Mouse (Mus musculus) ovary, postnatal 14 days (tissue): ENCODE results near the gene Fam177a.
"Not testable (repeated sequence)": the region's sequence is repeated elsewhere in the genome, so short reads cannot be mapped to it uniquely, and the experiment has no call there.

Source experiments
- DNase-seq: peaks from one replicate; pipeline ENCODE4 v3.0.0; 2022; ENCODE audit warnings: low spot score

Gene Fam177a

DNA sequence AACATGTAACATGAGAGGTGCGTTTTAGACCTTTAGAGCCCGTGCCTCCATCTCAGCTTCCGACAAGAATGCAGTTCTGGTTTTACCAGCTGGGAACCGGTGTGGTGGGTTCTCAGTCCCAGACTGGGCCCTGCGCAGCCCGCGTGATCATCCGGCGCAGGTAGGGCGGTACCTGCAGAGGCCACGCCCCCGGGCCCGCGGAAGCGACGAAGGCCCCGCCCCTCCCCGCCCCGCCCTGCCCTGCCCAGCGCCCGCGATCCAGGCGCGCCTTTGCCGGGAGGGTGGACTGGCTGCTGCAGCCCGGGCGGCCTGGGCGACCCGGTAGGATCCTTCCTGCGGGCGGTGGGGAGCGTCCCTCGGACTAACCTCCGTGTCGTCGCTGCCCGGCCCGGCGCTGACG, at the start of gene Fam177a:
Gene Fam177a, plus strand, starts transcription at position 228 of the 400 bp plus-strand sequence.
- not testable (repeated sequence) for DNase-seq

GRCm38 (mm10) chr12:55075296-55075695, 49.0 kb upstream of the Fam177a start:
- no peak for DNase-seq

DNA sequence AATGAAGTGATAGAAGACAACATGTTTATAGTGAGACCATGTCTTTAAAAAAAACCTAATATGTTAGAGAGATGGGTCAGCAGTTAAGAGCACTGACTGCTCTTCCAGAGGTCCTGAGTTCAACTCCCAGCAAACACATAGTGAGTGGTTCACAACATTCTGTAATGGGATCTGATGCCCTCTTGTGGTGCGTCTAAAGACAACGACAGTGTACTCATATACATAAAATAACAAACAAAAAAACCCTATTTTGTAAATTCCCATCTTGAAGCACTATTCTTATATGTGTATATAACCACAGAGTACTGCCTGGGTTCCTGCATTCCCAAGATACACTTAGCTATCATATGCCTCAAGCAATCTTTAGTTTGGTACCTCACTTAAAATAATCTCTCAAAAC, 45.6 kb upstream of the Fam177a start:
- not testable (repeated sequence) for DNase-seq

- DNase-seq = peak; percentile 87
Observed at GRCm38 (mm10) chr12:55079726-55080600, 44.3 kb upstream of the Fam177a start, which contains the start of the genes 2700097O09Rik and Srp54a. 2700097O09Rik (minus strand) TSS chr12:55080110. Srp54a (plus strand) TSS chr12:55080262.

GRCm38 (mm10) chr12:55080601-55080942, 43.7 kb upstream of the Fam177a start:
- DNase-seq = not testable (repeated sequence)

DNA sequence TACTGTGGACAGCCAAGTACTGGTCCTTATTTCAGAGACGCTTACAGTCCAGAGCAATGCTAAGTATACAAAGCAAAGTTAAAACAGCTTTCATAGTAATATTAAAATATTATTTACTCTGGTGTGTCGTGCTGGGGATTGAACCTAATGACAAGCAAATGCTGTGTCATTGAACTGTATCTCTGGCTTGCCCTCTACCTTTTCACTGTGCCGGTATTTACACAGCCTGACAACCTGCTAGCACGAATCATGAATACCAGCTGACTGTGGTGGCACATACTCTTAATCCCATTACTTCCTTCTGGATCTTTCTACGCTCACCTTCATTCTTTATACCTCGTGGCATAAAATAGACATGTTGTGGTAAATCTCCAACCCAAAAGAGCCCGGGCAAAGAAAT, 32.1 kb upstream of the Fam177a start:
- not testable (repeated sequence) for DNase-seq

DNA sequence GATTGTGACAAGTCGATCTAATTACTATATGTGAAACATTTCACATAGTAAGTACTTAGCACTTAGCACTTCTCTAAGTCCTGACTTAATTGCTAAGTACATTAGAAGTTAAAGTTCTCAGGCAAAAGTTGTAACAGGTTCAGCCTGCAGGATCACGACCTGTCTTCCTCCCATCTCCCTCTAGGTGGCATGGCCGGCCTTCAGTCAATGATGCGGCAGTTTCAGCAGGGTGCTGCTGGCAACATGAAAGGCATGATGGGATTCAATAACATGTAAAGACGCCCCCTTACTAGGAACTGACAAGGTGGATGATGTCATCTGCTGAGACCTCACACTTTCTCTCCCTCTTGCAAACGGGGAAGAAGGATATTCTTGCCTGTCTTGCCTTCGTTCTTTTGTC, 11.7 kb upstream of the Fam177a start:
- not testable (repeated sequence) for DNase-seq

DNA sequence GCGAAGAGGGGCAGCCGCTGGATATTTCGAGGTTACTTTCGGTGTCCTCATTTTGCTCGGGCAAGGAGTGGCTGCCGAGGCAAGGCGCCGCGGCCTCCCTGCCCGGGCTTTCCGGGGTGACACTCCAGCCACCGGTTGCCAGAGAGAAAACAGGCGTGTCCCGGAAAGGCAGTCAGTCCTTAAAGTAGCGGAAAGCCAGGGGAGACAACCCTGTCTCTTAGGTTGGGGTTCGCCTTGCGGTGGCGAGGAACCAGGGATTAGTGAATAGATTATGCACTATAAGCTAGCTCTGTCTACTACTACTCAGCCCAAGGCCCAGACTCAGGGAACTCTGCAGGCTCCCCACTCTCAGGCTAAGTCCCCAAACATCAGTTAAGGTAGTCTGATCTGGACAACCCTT, 462 bp downstream of the Fam177a start:
- DNase-seq = not testable (repeated sequence)

- DNase-seq = not testable (repeated sequence)
Observed at GRCm38 (mm10) chr12:55135540-55135939, 11.3 kb downstream of the Fam177a start.

DNA sequence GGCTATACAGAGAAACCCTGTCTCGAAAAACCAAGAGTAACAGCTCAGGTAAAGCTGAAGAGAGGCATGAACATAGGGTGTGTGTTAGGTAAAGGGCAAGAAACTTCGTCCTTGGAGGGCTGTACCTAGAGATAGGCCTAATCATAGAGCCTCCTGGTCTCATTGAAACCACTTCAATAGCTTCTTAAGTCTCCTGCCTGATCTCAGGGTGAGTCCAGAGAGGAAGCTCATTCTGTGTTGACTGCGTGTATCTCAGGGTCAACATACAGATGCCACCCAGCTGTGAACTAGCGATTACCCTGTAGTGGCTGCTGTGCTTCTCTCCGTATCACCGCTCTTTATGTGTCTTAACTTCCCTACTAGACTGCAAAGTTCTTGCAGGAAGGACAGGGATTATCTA, 13.6 kb downstream of the Fam177a start:
- not testable (repeated sequence) for DNase-seq

GRCm38 (mm10) chr12:55154559-55155448, 30.5 kb downstream of the Fam177a start, which contains the start of gene Srp54b:
Srp54b (plus strand) TSS chr12:55155104.
- DNase-seq = not testable (repeated sequence)

DNA sequence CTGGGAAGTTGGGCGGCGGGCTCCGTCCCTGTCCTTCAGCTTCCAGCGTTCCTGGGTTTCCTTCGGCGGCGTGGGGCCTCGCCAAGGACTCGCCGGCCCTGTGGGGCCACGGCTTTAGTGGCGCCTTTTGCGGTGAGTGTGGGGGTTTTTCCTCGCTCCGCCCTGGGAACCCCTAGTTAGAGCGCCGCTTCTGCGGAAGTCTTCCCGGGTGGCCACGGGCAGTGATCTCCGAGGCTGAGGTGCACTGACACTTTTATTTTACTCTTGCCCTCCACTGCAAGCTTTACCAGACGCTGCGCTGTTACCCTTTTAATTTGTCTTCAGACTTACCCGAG, 31.1 kb downstream of the Fam177a start:
- DNase-seq = not testable (repeated sequence)

- DNase-seq = not testable (repeated sequence)
Observed at GRCm38 (mm10) chr12:55167034-55167557, 42.8 kb downstream of the Fam177a start.

DNA sequence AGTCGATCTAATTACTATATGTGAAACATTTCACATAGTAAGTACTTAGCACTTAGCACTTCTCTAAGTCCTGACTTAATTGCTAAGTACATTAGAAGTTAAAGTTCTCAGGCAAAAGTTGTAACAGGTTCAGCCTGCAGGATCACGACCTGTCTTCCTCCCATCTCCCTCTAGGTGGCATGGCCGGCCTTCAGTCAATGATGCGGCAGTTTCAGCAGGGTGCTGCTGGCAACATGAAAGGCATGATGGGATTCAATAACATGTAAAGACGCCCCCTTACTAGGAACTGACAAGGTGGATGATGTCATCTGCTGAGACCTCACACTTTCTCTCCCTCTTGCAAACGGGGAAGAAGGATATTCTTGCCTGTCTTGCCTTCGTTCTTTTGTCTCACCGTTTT, 63.4 kb downstream of the Fam177a start:
- not testable (repeated sequence) for DNase-seq

DNA sequence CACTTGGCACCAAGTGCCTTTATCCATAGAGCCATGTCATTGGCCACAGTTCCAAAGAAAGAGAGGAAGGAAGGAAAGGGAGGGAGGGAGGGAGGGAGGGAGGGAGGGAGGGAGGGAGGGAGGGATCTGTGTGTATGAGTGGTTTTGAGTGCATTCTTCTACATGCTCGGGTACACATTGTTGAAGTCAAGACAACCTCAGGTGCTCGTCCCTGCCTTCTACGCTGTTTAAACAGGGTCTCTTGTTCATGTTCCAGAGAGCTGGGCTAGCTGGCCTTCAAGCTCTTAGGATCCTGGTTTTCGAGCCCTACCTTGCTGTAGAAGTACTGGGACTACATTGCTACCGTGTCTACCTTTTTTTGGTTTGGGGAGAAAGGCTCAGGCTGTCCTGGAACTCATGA, 64.9 kb downstream of the Fam177a start:
- not testable (repeated sequence) for DNase-seq
